Mouse (Mus musculus) heart, adult 2 months (tissue): ENCODE measurements around the gene Bik.

Source experiments
- CTCF ChIP-seq: fragments of 200-600 bp; IDR thresholded peaks from 2 replicates; pipeline ENCODE4 v1.8.1; 2022; ENCODE audit warnings: antibody characterized with exemption, mild to moderate bottlenecking, moderate library complexity
- EP300 ChIP-seq: fragments of 200-500 bp; IDR thresholded peaks from 2 replicates; pipeline ENCODE4 v1.6.1; 2011; ENCODE audit warnings: low read depth, low read length, control low read depth; ENCODE audit not compliant: insufficient read depth
- POLR2A ChIP-seq: fragments of 200-500 bp; IDR thresholded peaks from 2 replicates; pipeline ENCODE4 v1.6.1; 2011; ENCODE audit warnings: mild to moderate bottlenecking, low read depth, low read length, control low read depth; ENCODE audit not compliant: insufficient read depth

GRCm38 (mm10) chr15:83524333-83524729 is 2.3 kb upstream of the Bik start:
- TF ChIP-seq CTCF (no peak), POLR2A (no peak), EP300 (no peak)
